Mouse (Mus musculus): ENCODE data around the gene Gga2.

Gene Gga2

DNA sequence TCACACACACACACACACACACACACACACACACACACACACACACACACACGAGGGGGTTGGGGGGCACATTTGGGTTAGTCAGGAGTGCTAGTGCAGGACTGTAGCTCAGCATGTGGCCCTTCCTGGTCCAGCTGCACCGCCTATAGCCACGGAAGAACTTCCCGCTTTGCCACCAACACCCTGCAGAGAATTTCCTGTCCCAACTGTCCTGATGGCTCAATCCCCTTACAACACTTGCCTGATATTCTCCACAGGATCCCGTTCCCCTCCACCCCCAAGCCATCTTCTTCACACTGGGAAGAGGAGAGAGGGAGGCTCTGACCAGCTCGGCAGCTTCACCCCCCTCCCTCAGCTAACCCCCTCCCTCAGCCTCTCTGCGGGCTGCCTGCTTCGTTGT is 20.6 kb downstream of the Gga2 start:
- DNase-seq (ENCODE audit: low read depth, low spot score): no peak

DNA sequence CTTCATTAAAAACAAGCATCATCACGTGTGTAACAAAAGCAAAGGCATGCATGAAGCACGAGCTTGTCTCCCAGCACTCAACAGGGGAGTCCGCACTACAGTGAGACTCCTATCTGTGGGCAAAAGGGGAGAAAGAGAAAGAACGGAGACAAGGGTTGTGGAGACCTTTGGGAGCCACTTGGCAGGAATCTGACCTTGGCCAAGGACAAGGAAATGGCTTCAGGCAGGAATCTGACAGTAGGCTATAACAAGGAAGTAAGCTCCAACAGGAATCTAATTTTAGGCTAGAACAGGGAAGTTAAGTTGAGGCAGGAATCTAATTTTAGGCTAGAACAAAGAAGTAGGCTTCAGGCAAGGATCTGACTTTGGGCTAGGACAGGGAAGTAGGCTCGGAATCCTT is 25.1 kb downstream of the Gga2 start:
- DNase-seq (ENCODE audit: low read depth, low spot score): no peak

DNA sequence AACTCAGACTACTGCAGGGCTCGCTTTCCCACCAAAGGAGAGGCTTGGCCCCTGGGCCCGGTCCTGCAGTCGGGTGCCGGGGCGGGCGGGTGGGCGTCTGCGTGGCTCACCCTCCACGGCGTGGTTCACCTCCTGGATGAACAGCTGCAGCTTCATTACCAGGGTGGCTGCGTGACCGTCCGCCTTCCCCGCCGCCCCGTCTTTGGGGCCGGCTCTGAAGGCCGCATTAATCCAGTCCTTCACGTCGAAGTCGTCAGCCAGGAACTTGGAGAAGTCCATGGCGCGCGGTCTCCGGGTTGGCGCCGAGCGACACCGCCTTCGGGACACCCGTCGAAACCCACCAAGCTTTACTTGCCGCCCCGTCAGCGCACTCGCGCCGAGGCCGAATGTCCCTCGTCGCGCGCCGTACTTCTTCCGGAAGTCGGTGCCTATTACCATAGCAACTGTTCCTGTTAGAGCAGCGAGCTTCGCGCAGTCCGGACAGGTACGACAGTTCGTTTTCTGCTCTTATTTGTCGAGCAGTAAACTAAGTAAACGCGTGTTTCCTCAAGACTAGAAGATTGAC is 39.6 kb downstream of the Gga2 start, which contains the start of gene Cog7:
Cog7 (minus strand) TSS at position 405 of the 565 bp plus-strand sequence.
- peak; percentile 96 for DNase-seq (ENCODE audit: low read depth, low spot score)

DNA sequence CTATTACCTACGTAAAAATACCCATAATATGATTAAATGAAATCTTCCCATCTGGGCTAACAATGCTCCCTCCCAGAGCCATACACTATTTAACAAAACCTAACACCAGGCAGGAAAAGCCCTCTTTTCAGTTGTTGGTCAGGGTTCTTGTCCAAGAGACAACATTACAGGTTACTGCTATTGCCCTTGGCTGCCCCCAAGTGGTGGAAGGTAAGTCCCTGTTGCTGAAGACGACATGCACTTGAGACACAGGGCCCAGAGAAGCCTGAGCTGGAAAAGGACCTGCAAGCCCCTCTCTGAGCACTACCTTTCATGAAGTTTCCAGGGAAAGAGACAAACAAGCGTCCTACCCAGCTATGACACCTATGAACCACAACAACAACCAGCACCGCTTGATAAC is 46.0 kb downstream of the Gga2 start:
- peak; percentile 56 for DNase-seq (ENCODE audit: low read depth, low spot score)

DNA sequence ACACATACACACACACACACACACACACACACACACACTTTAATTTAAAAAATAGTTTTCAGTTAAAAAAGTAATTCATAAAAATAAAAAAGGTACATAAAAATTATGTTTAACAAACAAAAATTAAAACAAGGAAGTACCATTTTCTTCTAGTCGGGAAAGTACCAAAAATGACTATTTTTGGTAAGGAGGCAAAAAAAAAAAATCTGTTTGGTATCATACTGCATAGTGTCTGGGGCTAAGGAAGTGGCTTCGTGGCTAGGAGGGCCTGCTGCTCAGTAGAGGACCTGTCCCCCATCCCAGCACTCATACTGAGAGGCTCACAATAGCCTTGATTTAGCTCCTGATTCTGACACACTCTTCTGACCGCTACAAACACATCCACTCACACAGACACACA is 49.3 kb downstream of the Gga2 start:
- DNase-seq (ENCODE audit: low read depth, low spot score): no peak

DNA sequence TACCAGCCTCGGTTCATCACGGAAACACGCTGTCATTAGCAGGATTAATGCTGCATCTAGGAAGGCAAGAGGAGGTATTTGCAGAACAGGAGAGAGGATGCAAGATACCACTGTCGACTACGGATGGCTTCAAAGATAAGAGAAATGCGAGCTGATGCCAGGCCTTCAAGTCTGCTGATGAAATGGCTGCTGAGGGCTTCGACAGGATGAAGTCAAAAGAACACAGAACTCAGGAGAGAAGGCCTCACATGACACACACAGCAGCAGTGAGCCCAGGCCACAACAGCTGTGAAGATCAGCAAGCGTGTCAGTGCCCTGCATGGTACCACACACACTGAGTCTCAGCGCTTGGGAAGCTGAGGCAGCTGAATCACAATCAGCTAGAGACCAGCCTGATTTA is 50.8 kb downstream of the Gga2 start:
- DNase-seq (ENCODE audit: low read depth, low spot score): no peak

DNA sequence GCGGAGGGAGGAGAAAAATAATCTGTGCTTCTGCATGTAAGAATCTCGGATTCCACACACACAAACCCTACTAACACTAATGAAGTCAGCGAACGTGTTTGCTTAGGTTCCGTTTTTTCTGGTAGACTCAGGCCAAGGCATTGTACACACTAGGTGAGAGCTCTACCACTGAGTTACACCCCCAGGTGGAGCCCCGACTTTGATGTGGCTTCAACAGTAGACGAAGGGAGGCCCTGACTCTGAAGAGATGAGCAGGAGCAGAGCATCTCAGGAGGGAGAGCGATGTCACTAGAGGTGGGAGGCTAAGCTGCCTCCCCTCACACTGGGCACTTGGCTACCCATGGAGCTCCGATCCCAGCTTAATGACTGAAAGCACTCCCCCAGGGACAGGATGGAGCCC is 52.2 kb downstream of the Gga2 start:
- DNase-seq (ENCODE audit: low read depth, low spot score): no peak

DNA sequence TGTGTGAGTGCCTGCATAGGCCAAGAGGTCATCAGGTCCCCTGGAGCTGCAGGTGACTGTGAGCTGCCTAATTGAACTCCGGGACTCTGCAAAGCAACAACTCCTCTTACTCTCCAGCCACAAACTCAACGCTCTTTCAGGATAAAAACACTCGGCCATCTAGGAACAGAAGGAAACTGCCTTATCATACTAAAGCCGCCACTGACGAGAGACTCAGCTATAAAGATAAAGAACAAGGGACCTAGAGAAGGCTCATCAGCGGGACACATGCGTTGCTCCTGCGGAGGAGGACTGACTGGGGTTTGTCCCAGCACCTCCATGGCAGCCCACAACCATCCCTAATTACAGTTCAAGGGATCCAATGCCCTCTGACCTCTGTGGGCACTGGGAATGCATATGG is 52.8 kb downstream of the Gga2 start:
- no peak for DNase-seq (ENCODE audit: low read depth, low spot score)

DNA sequence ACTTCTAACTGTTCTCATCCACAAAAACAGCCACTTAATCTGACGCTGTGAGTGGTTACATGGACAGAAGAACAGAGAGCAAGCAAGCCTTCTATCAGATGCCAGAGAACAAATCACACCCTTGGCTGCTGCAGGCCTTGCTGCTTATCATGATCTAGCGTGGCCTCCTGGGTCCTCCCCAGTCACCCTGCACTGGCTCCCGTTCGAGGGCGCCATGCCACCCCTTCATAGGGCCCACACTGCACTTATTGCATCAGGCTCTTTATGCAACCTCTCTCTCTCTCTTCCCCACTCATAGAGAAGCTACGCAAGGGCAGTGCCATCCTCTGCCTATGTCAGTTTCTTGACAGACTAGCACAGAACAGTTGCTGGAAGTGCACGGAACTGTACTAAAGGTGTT is 54.9 kb downstream of the Gga2 start:
- DNase-seq (ENCODE audit: low read depth, low spot score): no peak

DNA sequence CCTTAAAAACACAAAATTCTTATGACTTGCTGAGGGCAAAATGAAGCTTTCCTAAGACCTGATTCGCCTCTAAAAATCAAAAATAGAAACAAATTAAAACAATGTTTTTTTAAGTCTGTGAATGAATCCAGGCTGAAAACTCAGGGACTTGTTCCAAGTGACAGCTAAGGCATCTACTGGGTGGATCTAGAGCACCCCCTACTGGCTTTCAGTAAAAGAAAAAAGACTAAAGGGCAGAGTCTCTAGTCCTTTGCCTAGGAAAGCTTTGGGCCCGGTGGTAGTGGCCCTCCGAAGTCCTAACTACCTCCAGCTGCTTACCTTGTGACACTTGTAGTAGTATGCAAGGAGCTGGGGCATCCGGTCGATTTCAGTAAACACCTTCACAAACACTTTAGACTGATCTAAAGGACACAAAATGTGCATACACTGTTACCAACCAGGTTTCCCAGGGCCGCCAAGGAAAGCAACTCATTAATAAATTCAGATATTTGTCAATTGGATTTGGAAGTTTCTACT is 57.1 kb downstream of the Gga2 start:
- DNase-seq (ENCODE audit: low read depth, low spot score): peak; percentile 62

DNA sequence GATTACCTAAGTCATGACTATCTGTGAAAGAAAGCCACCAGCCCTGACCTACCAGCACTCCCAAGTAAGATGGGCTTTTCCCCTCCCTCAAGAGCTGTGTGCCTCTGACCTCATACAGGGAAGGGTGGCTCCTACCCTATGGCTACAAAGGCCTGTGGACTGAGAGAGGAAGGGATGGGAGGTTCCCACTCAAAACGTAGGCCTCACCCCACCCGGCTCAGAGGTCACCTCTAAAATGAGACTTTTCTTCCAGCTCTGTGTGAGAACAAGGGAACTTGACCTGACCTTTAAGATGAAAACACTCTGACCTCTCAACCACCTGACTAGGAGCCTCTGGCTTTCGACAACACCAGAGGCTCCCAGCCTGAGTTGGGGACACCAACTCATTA is 58.5 kb downstream of the Gga2 start:
- no peak for DNase-seq (ENCODE audit: low read depth, low spot score)

DNA sequence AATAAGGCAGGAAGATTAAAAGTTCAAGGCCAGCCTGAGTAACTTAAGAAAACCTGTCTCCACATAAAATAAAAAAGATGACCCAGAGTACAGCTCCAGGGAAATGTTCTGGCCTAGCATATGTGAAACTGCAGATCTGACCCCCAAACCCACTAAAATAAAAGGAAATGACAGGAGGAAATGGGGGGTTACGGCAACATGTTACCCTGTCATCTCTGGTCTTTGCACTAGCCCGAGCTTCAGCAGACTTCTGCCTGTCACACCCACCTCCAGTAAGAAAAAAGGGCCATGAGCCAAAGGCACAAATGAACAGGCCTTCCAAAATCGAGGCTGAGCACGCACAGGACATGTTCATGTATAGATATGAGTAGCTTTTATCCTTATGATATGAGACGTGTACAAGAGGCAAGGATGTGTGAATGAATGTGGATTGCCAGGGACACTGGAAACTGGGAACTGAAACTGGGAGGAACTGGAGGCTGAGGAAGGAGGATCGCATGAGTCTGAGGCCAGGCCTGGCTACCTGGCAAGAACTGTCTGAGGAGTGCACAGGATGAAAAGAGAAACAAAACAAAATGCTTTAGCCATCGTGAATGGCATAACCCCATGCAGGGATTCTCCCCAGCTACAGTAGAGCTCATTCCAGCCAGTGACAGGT is 59.0 kb downstream of the Gga2 start:
- DNase-seq (ENCODE audit: low read depth, low spot score): no peak

DNA sequence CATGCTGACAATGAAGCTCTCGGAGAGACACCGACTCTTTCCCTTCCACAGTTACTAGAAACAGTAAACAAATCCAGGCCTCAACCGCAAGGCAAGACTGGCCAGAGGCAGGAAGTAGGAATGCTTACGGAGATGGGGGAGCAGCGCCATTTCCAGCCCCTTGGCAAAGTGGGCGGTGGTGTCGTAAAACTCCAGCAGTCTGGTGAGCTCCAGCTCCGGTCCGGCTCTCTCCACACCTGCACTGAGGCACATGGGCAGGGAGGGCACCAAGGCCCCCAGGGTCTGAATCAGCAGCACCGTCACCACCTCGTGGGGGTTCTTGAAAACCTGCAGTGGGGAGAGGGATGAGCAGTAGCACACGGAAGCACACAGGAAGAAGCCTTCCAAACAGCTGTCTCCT is 65.2 kb downstream of the Gga2 start:
- no peak for DNase-seq (ENCODE audit: low read depth, low spot score)

DNA sequence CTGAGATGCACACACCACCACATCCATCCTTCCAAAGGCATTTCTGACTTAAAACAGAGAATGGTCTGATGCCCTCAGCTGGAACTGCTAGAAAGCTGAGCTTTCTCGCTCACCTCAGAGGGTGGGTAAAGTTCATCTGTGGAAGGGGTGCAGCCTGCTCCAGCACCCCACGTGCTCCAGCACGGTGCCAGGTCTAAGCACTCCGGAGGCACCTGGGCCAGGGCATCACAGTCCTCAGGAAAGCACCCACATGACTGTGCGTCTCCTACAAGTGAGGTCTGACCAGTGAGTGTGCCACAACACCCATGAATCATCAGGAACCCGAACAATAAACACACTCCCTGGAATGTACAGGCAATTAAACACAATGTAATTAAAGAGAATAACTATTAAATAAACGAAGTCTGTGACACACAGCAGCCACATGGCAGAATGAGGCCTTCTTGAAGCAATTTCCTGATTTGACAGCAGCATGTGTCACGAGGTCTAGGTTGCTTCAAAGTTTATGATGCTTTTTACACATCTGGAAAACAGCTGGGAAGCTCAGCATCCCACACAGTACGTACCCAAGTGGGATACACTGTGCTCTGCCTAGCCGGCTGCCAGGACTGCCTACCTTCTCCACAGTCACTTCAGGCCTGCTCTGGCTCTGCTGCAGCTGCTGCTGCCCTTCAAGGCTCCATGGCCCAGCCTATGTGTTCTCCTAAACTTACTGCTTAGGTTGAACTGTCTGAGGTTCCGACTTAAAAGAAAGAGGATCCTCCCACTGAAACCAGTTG is 65.9 kb downstream of the Gga2 start:
- DNase-seq (ENCODE audit: low read depth, low spot score): no peak

DNA sequence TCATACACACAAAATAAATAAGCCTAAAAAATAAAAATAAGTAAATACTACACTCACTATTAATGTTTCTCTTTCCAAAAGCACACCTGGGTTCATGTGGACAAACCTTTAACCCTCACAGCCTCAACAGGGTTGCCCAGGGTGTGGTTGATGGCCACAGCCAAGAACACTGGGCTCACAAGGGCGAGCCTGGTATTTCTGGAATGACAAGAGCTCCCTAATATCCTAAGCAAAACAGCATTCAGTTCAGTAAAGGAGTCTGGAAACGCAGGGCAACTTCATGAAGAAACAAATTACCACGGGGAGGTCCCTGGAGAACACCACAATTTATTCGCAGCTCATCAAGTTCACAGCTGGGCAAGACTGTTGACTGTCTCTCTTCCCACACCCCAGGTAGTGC is 73.5 kb downstream of the Gga2 start:
- DNase-seq (ENCODE audit: low read depth, low spot score): no peak

DNA sequence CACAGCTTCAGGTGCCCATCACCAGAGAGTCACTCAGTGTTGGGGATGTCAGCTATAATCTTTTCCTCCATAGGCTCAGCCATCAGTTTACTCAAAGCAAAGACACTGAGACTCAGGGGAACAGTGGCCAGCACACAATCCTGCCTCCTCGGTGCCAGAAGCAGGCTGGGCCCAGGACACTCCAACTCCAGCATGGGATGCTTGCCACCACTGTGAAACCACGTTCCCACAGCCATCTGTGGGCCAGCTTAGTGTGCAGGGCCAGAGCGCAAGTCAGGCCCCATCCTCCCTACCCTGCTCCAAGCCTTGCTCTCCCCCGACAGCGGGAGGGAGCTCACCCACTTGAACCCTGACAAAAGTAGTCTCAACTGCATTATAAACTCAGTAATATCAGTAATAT is 74.8 kb downstream of the Gga2 start:
- DNase-seq (ENCODE audit: low read depth, low spot score): no peak

DNA sequence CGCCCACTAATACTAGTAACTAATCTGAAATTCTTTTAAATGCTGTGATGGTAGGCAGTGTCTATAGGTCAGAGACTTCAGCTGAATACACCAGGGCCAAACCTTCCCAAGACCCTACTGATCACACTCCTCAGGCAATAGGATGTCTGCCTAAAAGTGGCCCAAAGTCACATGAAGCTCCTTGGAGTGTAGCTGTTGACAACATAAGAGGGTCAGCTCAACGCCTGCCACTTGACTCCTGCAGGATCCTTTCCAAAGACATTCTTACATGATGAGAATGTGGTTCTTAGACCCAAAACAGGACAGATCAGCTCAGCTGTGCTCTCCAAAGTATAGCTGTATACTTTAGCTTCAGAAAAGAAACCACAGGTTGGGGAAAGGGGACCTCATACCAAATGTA is 78.7 kb downstream of the Gga2 start:
- DNase-seq (ENCODE audit: low read depth, low spot score): no peak

DNA sequence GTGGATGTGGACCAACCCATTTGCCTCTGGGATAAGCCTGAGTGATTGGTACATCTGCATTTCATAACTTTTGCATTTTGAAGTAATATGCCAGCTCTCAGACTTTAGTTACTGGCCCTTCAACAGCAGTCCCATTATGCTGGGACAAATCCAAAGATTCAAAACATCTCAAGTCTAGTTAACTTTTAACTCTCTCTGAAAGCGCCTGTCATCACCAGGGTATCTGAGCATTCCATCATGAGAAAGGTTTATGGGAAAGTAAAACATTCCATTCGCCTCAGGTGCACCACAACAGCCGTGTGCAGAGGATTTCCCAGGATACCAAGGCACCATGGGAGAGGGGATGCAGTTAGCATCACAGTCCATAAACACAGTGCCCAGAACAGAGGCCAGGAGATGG is 79.4 kb downstream of the Gga2 start:
- no peak for DNase-seq (ENCODE audit: low read depth, low spot score)

DNA sequence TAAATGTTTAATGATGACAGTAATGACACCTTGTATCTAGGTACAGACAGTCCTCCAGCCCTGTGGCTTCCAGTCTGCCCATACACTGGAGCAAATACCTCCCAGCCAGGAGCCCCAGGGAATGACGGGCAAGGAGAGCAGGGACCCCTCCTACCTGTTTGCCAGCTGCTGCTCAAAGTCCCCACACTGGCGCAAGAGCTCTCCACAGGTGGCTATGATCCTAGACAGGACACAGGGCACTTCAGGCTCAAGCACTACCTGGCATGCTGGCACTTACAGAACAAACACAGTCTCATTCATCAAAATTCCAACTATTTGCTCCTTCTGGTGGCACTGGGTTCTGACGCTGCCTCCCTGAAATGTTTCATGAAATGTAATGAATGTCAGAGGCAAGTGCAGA is 80.0 kb downstream of the Gga2 start:
- DNase-seq (ENCODE audit: low read depth, low spot score): no peak

DNA sequence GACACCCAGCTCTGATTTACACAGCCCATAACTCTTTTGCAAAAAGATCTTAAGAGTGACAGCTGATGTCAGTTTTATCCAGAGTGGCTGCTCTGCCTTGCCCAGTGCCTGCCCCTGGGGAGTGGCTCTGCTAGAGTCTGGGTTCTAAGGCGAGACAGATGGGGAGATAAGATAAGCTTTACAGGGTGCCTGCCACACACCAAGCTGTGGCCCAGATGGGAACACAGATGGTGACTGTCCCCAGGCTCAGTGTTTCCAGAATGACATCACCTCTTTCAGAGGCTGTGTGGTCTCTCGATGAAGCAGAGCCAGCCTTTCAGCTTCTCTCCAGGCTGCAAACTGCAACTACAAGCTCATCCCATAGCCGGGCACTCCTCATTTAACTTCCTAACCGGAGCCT is 81.3 kb downstream of the Gga2 start:
- DNase-seq (ENCODE audit: low read depth, low spot score): peak; percentile 47

DNA sequence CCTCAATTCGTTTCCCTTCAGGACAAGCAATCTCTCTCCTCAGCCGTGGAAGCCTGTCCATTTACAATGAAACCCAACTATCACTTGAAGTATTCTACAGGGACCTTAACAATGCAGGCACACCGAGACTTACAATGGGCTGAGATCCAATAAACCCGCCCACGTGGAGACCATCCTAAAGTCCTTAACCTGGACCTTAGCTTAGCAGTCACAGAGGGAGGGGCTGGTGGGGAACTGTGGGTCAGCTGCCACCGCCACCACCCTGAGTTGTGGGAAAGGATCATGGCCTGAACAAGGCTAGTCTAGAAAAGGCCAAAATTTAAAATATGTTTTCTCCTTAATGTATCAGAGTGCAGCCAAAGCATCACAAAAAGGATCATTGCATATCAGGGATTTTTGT is 81.8 kb downstream of the Gga2 start:
- DNase-seq (ENCODE audit: low read depth, low spot score): no peak

DNA sequence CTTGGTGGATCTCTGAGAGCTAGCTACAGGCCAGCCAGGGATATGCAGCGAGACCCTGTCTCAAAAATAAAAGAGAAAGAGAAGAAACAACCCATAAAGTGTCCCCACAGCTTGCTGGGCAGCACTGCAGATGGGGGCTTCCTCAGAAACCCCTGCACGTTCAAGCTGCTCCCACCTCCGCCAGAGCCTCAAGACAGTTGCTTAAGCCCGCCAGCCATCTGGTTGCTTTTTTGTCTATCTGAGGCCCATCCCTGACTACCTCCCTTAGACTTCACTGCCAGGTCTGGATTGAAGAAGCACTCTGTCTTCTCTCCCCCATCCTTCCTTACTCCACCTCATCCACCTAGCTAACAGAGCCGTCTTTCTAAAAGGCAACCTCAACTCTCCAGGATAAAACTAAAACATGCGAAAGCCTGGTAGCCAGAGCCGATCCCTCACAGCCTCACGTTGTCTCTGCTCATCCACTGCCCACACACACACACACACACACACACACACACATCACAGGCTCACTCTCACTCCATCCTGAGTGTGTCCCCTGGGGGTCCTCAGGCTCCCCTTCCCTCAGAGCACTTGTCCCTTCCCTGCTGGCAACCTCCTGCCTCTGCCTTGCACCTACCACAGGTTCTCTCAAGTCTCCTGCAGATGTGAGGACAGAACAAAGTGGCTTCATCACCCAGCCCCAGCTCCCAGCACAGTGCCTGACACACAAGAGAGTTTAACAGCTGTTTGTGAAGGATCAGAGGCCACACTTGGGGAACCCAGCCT is 82.7 kb downstream of the Gga2 start:
- no peak for DNase-seq (ENCODE audit: low read depth, low spot score)

Measured in mesoderm, embryonic 11.5 days (tissue).